Comparison of ENCODE assay signal across 18 mouse cellular contexts in the genomic region with DNA sequence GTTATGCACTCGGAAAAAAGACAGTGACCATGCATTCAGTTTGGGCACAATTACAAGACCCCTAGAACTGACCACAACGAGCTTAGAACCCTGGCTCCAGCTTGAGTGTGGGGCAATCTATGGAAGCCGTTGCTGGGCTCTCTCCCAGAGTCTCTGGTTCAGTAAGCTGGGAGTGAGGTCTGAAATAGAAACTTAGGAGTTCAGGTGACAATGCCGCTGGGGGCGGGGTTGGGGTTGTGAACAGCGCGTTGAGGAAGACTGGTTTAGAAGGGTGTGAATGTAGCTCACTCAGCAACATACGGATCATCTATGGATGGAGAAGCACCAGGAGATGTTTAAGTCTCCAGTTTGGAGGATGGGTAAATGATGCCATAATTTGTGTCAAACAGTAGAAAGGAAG. TPM values are rescaled to one million over a fixed set of nuclear protein-coding genes. Genes with fewer than 3 reads are reported as not detected.
A peak's percentile ranks its signal among the peaks of the same experiment; 100 is the strongest.
DNase-seq lines count a peak whose midpoint lies in the region; ATAC-seq lines count a peak whose summit lies in the region.
"Had no signal": no experiment of that assay in that cellular context is flagged by ENCODE, and none has a peak within 500 bp of the region (broad histone marks: within the 10 kb centered on the region; RNA-seq: fewer than 3 reads in every experiment).

No protein-coding gene starts in this region.

- DNase-seq in heart, adult 11 months = peak; percentile 91
- no peak for DNase-seq in heart, adult 9 months (ENCODE audit: low spot score in 2 of 2)
- peak; percentile 6 for DNase-seq in midbrain, embryonic 11.5 days (ENCODE audit: low spot score, missing footprints)
- DNase-seq: adrenal gland, adult 2 months; adrenal gland, adult 8-10 months; adrenal gland, postnatal 10 days; adrenal gland, postnatal 14 days; adrenal gland, postnatal 25 days; adrenal gland, postnatal 36 days; B cell, adult 2 months; cerebellum, adult 11 months; cerebellum, adult 11-12 months; cerebellum, adult 18-20 months had no signal

- no peaks in the 10 kb centered on the region for H3K27me3 ChIP-seq in midbrain, embryonic 11.5 days (ENCODE audit: control insufficient read depth, insufficient read depth, low read length)
- H3K27me3 ChIP-seq in midbrain, embryonic 13.5 days = no peaks in the 10 kb centered on the region
- H3K27me3 ChIP-seq: Patski had no signal

- H3K9ac ChIP-seq in midbrain, embryonic 11.5 days (ENCODE audit: low read length) = no peak overlapping the region
- no peak overlapping the region for H3K9ac ChIP-seq in midbrain, embryonic 13.5 days (replicated peaks)

- WGBS in midbrain, embryonic 11.5 days = 69% methylated on average over 8 of the region's 8 CpGs
- 76% methylated on average over 8 of the region's 8 CpGs for WGBS in midbrain, embryonic 13.5 days

- no peak overlapping the region for H3K4me2 ChIP-seq in midbrain, embryonic 11.5 days
- no peak overlapping the region for H3K4me2 ChIP-seq in midbrain, embryonic 13.5 days (replicated peaks)

- H3K9me3 ChIP-seq in midbrain, embryonic 11.5 days (ENCODE audit: control insufficient read depth, low read length) = no peaks in the 10 kb centered on the region
- H3K9me3 ChIP-seq in midbrain, embryonic 13.5 days = no peaks in the 10 kb centered on the region
- H3K9me3 ChIP-seq: G1E had no signal

- no peak overlapping the region for H3K27ac ChIP-seq in midbrain, embryonic 11.5 days (ENCODE audit: low read depth, low read length)
- H3K27ac ChIP-seq in midbrain, embryonic 13.5 days = no peak overlapping the region

- no peak for ATAC-seq in midbrain, embryonic 11.5 days (ENCODE audit: low FRiP score)
- ATAC-seq in midbrain, embryonic 13.5 days = no peak
- ATAC-seq: activated CD4-positive, CD25-positive, alpha-beta regulatory T cell, adult 4 months; CD4-positive, CD25-positive, alpha-beta regulatory T cell, adult 4 months; Patski had no signal

- no peaks in the 10 kb centered on the region for H3K36me3 ChIP-seq in midbrain, embryonic 11.5 days (ENCODE audit: control insufficient read depth, insufficient read depth, low read length)
- no peaks in the 10 kb centered on the region for H3K36me3 ChIP-seq in midbrain, embryonic 13.5 days

- no peak overlapping the region for H3K4me3 ChIP-seq in midbrain, embryonic 11.5 days (ENCODE audit: low read depth, low read length)
- no peak overlapping the region for H3K4me3 ChIP-seq in midbrain, embryonic 13.5 days (replicated peaks)

- peaks cover 7% of the 10 kb centered on the region for H3K4me1 ChIP-seq in midbrain, embryonic 11.5 days (ENCODE audit: control insufficient read depth, insufficient read depth, low read length)
- H3K4me1 ChIP-seq in midbrain, embryonic 13.5 days (replicated peaks) = peaks cover 16% of the 10 kb centered on the region

RNA-seq across cellular contexts. Expression of a gene that starts 2.7 kb away (rescaled TPM):
- polyA plus RNA-seq in midbrain, embryonic 11.5 days (2014; fragmentation: Nextera tagmentation; extraction: Ambion mirVana) = 91.9 and 116 TPM in 2 replicates
- polyA plus RNA-seq in midbrain, embryonic 13.5 days (2015; fragmentation: Nextera tagmentation; extraction: Ambion mirVana) = 93.1 and 94.6 TPM in 2 replicates

Comparison
In these comparisons a context has a peak if more than half of its experiments do, and no peak if none do; other contexts are left out.
1. DNase-seq: peak in heart, adult 11 months (single experiment) and midbrain, embryonic 11.5 days (single experiment); none in heart, adult 9 months (0 of 2).